Mouse (Mus musculus): ENCODE results near the gene Ptcd1.

DNA sequence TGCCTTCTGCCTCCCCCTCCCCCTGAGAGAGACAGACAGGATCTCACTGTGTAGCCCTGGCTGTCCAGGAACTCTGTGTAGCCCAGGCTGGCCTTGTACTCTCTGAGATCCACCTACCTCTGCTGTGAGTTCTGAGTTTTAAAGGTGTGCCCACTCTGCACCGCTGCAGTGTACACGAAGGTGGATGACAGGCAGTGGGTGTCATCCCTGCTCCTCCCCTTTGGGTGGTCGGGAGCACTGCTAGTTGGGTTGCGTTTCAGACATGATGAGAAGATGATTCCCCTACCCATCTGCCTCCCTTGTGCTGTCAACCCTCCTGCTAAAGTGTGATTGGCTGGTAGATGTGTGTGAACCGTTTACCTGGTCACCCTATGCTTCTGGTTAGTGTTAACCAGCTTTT is 48.4 kb downstream of the Ptcd1 start:
- TF ChIP-seq ZKSCAN1 (IDR thresholded peaks at IDR 0.05; ENCODE audit: borderline replicate concordance, low read depth, low read length) (no peak), POLR2AphosphoS2 (IDR thresholded peaks at IDR 0.05; ENCODE audit: low read depth, low read length) (no peak), ZMIZ1 (IDR thresholded peaks at IDR 0.05; ENCODE audit: low read depth, low read length) (no peak)

Data from CH12.LX (cell line).